Mouse (Mus musculus) forebrain, embryonic 10.5 days (tissue): ENCODE measurements at regions not wholly inside any gene's neighbourhood (a gene's known extent, or its start where the extent isn't known, plus 50 kb on each side); places are given as distances from the start of the nearest gene placed in this dataset.
"Not testable (repeated sequence)": the region's sequence is repeated elsewhere in the genome, so short reads cannot be mapped to it uniquely, and the experiment has no call there.

ENCODE experiments used
- DNase-seq: peaks from one replicate; pipeline ENCODE4 v3.0.0-alpha.2; 2017; ENCODE audit warnings: low spot score; ENCODE audit errors: extremely low spot score
- H3K27ac ChIP-seq: fragments of 300-500 bp; sonication (generic); 2 replicates; pipeline ENCODE4 v1.5.1; 2016; ENCODE audit warnings: mild to moderate bottlenecking
- H3K27me3 ChIP-seq: fragments of 300-500 bp; sonication (generic); 2 replicates; pipeline ENCODE4 v1.6.1; 2016; ENCODE audit warnings: mild to moderate bottlenecking; ENCODE audit not compliant: poor library complexity, severe bottlenecking
- H3K36me3 ChIP-seq: fragments of 300-500 bp; sonication (generic); replicated peaks from 2 replicates; pipeline ENCODE4 v1.6.1; 2016; ENCODE audit warnings: mild to moderate bottlenecking, moderate library complexity
- H3K4me1 ChIP-seq: fragments of 300-500 bp; sonication (generic); 2 replicates; pipeline ENCODE4 v1.6.1; 2016
- H3K4me3 ChIP-seq: fragments of 300-500 bp; sonication (generic); 2 replicates; pipeline ENCODE4 v1.5.1; 2016; ENCODE audit warnings: mild to moderate bottlenecking, moderate library complexity
- H3K9me3 ChIP-seq: fragments of 300-500 bp; sonication (generic); 2 replicates; pipeline ENCODE4 v1.6.1; 2016; ENCODE audit warnings: mild to moderate bottlenecking, moderate library complexity
- WGBS: fragments of 180-500 bp; shearing (Covaris S2); methylation state at CpG from one replicate; pipeline ENCODE4 v1.1.7; 2016; 5-methylcytosine and 5-hydroxymethylcytosine counted together

DNA sequence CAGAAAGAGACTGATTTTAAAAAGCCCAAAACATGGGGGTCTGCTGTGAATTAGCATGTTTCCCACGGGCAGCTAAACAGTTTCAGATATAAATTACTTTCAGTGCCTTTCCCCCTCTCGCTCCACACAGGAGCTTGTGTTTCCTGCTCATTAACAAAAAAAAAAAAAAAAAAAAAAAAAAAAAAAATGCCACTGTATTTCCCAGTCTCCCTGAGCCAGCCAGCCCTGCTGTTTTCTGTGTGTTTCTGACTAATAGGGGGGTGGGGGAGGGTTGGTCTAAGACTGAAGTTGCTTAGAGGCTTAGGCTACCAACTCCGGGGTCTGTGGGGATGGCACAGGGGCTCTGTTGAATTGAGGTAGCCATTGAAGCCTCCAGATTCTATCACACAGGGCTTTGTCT, 97.0 kb downstream of the Enc1 start:
- no peaks in the 10 kb centered on the region for H3K36me3 ChIP-seq
- no peak overlapping the region for H3K4me3 ChIP-seq
- WGBS = 18% methylated on average over 3 of the region's 3 CpGs
- peak overlapping the region; percentile 74 for H3K27ac ChIP-seq
- peaks cover 40% of the 10 kb centered on the region for H3K4me1 ChIP-seq
- no peak for DNase-seq
- peaks cover 5% of the 10 kb centered on the region; the same call in 1 of the 2 replicates for H3K9me3 ChIP-seq
- peaks cover 11% of the 10 kb centered on the region; the same call in 1 of the 2 replicates for H3K27me3 ChIP-seq

DNA sequence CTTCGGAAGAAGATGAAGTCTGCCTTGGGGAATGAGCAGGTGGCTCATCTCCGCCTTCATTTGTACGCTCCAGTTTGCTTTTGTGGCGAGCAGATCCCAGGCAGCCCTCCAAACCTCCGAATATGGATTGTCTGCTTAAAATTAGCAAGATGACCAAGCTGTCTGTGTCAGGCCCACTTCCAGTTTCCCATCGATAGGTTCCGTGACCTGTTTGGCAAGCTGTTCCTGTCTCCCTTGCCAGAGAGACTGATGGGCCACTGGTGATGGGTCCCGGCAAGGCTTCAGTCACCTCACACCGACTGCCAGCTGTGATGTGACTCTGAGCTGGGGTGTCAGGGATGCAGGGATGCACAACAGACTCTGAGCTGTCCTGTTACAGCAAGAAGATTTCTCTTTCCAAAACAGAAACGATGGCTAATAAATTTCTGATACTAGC, 96.4 kb downstream of the Enc1 start:
- H3K4me3 ChIP-seq = no peak overlapping the region
- no peak for DNase-seq
- no peaks in the 10 kb centered on the region for H3K9me3 ChIP-seq
- H3K36me3 ChIP-seq = no peaks in the 10 kb centered on the region
- H3K27ac ChIP-seq = peak overlapping the region; percentile 62
- WGBS = 74% methylated on average over 10 of the region's 10 CpGs
- H3K4me1 ChIP-seq = peaks cover 42% of the 10 kb centered on the region
- H3K27me3 ChIP-seq = peaks cover 11% of the 10 kb centered on the region; the same call in 1 of the 2 replicates

DNA sequence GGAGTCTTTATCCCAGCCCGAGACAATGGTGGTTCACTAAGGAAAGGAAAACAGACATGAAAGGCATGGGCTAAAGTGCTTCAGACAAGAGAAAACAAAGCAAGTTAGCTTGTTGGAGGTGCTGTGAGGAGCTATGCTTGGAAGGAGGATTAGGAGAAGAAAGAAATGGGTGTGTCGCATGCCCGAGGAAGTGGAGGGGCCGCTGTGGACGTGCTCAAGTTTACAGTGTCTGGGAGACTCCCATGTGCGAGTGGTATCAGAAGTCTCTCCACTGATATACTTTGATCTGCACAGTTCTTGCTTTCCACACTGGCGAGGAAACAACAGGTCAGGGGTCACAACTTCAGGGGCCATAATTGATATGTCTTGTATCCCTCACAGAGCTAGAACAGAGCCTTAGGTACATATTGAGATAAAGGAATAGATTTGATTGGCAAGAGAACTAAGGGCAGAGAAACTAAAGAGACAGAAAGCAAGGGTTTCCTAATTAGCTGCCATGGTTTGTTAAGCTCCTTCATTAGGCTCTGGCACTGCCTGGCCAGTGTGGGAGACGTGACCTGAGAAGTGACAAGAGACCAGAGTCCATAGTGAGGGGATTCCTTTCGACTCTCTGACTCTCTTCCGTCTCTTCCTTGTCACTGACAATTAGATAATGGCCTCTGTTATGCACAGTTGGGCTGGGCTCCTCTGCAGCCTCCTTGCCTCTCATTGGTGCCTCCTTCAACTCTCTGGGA, 93.1 kb downstream of the Enc1 start:
- Histone ChIP-seq H3K4me3 (no peak overlapping the region), H3K27ac (peak overlapping the region; percentile 72; the same call in 1 of the 2 replicates), H3K27me3 (peaks cover 15% of the 10 kb centered on the region), H3K4me1 (peaks cover 50% of the 10 kb centered on the region), H3K36me3 (no peaks in the 10 kb centered on the region), H3K9me3 (no peaks in the 10 kb centered on the region)
- WGBS = 14% methylated on average over 10 of the region's 10 CpGs
- DNase-seq = no peak

DNA sequence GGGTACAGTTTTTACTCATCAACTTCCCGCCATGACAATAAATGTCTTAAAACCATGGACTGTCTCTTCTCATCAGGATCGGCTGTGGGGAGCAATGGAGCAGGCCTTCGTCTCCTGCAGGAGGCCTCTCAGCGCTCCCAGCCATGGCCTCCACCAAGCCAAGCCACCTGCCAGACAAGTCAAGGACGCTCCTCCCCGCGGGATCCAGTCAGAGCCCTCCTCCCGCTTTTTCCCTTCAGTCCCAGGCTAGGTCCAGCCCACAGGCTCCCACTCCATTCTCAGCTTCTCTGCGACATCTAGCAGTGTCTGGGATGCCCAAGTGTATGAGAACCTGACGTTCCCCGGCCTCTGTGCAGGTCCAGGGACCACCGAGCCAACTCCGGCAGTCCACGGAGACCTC, 90.2 kb downstream of the Enc1 start:
- peaks cover 36% of the 10 kb centered on the region for H3K4me1 ChIP-seq
- no peak for DNase-seq
- H3K9me3 ChIP-seq = peaks cover 6% of the 10 kb centered on the region; the same call in 1 of the 2 replicates
- H3K27ac ChIP-seq = peak overlapping the region; percentile 60
- H3K4me3 ChIP-seq = no peak overlapping the region
- H3K36me3 ChIP-seq = no peaks in the 10 kb centered on the region
- H3K27me3 ChIP-seq = peaks cover 15% of the 10 kb centered on the region
- 89% methylated on average over 14 of the region's 14 CpGs for WGBS

DNA sequence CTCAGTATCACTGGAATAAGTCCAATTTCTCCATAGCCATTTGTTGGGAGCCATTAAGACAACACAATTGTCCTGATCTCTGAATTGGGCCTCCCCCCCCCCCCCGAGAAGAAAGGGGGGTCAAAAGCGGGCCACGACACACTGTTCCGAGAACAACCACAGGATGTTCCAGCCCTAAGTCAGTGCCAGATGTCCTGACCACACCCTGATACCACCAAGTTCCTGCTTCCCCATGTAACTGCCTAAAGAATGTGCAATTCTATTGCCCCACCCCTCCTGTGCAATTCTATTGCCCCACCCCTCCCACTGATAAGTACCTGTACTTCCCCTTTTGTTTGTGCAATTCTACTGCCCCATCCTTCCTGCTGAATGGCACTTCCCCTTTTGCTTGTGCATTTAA, 80.4 kb downstream of the Enc1 start:
- peaks cover 33% of the 10 kb centered on the region for H3K4me1 ChIP-seq
- H3K9me3 ChIP-seq, H3K27ac ChIP-seq, H3K4me3 ChIP-seq, DNase-seq, H3K36me3 ChIP-seq, H3K27me3 ChIP-seq: not testable (repeated sequence)
- WGBS = 82% methylated on average over 4 of the region's 4 CpGs

DNA sequence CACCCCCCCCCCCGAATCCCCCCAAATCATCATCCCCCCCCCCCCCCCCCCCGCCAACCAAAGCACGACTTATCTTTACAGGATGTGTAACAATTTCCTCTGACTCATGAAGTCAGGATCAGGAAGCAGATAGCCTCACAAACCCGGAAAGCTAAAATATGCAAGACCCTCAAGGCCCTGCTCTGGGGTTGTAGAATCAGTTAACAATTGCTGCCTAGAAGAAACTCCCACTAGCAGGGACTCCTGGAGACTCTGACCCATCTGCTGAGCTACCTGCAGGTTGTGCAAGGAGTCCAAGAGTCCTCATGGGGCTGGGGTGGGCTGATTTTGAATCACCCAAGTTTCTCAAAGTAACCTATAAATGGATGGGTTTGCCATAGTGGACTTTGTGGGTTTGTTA, 79.9 kb downstream of the Enc1 start:
- Histone ChIP-seq H3K4me1 (peaks cover 35% of the 10 kb centered on the region), H3K27me3 (no peaks in the 10 kb centered on the region), H3K27ac (no peak overlapping the region), H3K9me3 (no peaks in the 10 kb centered on the region), H3K4me3 (no peak overlapping the region), H3K36me3 (no peaks in the 10 kb centered on the region)
- 14% methylated on average over 3 of the region's 4 CpGs for WGBS
- DNase-seq = no peak

DNA sequence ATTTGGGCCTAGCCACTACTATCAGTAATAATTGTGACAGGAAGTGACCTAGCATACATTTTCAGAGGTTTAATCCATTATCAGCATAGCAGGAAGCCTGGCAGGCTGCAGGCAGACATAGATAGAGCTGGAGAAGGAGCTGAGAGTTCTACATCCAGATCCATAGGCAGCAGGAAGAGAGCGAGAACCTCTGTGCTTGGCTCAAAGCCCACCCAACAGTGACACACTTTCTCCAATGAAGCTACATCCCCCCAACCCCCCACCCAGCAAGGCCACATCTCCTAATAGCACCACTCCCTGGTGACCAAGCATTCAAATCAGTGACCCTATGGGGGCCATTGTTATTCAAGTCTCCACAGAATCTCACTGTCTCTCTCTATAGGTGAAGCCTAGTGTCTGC, 79.4 kb downstream of the Enc1 start:
- Histone ChIP-seq H3K36me3 (no peaks in the 10 kb centered on the region), H3K27ac (peak overlapping the region; percentile 58; the same call in 1 of the 2 replicates), H3K9me3 (no peaks in the 10 kb centered on the region), H3K4me1 (peaks cover 35% of the 10 kb centered on the region), H3K4me3 (no peak overlapping the region), H3K27me3 (peaks cover 3% of the 10 kb centered on the region)
- no peak for DNase-seq
- WGBS = 74% methylated on average over 1 of the region's 1 CpGs

DNA sequence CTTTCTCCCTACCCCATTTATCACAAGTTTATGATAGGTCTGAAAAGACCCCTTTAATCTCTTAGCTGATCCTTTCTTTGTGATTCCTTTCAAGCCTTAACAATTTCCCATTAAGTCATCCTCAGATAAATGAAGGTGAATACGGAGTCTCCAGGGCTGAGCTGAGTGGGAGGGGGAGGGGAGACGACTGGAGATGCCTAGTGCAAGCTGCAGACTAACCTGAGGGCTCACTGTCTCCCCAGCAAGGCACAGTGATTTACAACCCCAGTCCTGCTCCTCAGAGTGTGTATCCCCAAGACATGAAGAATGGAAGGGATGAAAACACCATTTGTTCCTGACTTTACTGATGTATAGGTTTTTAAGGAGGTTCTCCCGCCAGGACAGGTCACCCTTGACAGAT, 76.7 kb downstream of the Enc1 start:
- H3K27me3 ChIP-seq = peaks cover 14% of the 10 kb centered on the region
- peaks cover 44% of the 10 kb centered on the region for H3K4me1 ChIP-seq
- H3K36me3 ChIP-seq = no peaks in the 10 kb centered on the region
- no peak overlapping the region for H3K4me3 ChIP-seq
- no peak for DNase-seq
- WGBS = 22% methylated on average over 3 of the region's 3 CpGs
- H3K27ac ChIP-seq = peak overlapping the region; percentile 62
- H3K9me3 ChIP-seq = no peaks in the 10 kb centered on the region

DNA sequence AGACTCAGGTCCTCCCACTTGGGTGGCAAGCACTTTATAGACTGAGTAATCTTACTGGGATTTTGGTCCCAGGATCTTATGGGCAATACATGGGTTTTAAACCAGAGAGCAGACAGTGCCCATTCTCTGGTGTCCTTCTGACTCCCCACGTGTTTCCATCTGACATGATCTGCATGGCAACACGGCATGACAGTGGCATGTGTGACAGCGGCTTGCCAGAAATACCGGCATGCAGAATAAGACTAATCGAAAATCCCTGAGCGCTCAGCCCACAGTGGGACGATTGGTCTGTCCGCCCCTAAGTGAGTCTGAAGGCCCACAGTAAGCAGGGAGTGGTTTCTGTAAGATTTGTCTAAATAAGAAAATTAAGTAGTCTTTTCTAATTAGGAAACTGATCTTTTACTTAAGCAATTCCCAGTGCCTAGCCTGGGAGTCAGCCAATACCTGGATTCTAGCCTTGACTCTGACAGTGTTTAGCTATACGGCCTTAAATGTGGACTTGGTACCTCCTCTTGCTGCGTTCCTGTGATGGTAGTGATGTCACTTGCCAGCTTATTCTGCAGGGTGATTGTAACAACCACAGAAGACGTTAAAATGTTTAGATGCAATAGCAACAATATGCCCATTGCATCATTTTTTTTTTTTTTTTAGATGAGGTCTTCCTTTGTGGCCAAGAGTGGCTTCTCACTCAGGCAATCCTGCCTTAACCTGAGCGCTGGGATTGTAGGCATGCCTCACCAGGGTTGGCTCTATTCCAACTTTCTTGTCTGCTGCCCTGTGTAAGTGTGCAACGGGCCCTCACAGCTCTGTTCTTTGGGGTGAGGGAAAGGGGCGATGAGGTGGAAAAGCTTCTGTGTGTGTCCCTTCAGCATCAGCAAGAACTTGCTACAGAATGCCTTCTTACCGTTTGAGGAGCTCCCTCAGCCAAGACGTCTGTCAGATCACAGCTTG, 71.8 kb downstream of the Enc1 start:
- Histone ChIP-seq H3K4me3 (no peak overlapping the region), H3K36me3 (no peaks in the 10 kb centered on the region), H3K9me3 (no peaks in the 10 kb centered on the region), H3K27me3 (peaks cover 38% of the 10 kb centered on the region), H3K4me1 (peaks cover 54% of the 10 kb centered on the region), H3K27ac (peak overlapping the region; percentile 63; the same call in 1 of the 2 replicates)
- DNase-seq = no peak
- WGBS = 81% methylated on average over 16 of the region's 16 CpGs

DNA sequence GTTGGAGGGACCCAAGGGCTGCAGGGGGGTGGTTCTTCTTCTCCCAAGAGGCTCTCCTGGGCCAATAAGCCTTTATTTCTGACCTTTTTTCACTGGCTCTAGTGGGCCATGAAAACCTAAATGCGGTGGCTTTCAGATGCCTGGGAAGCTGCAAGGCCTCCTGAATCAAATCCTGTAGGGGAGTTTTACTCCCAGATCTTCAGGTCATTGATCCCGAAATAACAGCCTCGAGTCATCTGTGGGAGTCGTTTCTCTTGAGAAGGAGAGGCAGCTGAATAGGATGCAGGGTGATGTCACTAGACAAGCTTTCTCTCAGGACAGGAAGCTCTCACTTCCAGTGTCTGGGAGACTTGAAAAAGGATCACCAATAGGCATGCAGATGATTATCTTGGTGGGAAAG, 70.4 kb downstream of the Enc1 start:
- Histone ChIP-seq H3K27ac (peak overlapping the region; percentile 63), H3K27me3 (peaks cover 38% of the 10 kb centered on the region), H3K36me3 (no peaks in the 10 kb centered on the region), H3K9me3 (no peaks in the 10 kb centered on the region), H3K4me3 (no peak overlapping the region), H3K4me1 (peaks cover 45% of the 10 kb centered on the region)
- DNase-seq = peak; percentile 55
- WGBS = 3% methylated on average over 4 of the region's 4 CpGs

DNA sequence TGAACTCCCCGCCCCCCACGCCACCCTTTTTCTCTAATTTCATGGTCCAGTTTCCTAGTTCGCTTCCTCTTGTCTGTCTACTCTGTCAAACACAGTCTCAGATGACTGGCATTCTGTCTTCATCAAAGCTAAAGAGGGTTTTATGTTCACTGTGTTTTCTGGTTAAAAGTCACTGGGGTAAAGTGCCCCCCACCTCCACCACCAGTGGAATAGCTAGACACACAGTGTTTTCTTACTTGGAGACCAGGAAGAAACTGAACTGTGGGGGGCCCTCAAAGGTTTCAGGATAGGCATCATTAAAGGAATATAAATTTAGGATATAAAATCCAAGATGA, 69.9 kb downstream of the Enc1 start:
- H3K4me1 ChIP-seq = peaks cover 43% of the 10 kb centered on the region
- no peak overlapping the region for H3K4me3 ChIP-seq
- no peak for DNase-seq
- 28% methylated on average over 3 of the region's 3 CpGs for WGBS
- H3K27ac ChIP-seq = peak overlapping the region; percentile 63
- H3K9me3 ChIP-seq = no peaks in the 10 kb centered on the region
- H3K27me3 ChIP-seq = peaks cover 38% of the 10 kb centered on the region
- H3K36me3 ChIP-seq = no peaks in the 10 kb centered on the region

DNA sequence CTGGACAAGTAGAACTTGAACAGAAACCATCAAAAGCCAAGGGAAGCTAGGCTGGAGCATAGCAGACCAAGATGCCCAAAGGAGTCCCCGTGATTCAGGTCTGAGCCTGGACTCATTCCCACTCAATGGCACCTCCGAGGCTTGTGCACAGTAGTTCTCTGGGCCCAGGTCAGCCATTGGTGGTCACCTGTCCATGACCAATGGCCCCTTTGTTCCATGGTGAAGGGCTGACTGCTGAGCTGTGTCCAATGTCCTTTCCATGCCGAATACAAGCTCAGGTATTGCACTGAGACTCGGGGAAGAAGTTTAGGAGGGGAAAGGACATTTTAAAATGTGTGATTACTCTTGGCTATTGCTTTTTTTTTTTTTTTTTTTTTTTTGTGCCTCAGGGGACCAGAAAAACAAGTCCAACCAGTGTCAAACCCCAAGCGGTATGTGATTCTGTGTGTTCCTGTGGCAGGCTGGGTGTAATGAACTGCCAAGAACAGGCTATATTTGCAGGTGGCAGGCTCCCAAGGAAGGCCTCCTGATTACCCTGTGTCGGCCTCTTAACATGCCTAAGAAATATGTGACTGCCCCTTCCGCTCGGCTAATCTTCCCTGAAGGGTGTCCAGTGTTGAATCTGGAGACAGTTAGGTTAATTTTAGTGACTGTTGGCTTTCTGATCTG, 69.4 kb downstream of the Enc1 start:
- peaks cover 36% of the 10 kb centered on the region for H3K27me3 ChIP-seq
- WGBS = 38% methylated on average over 8 of the region's 8 CpGs
- DNase-seq = no peak
- H3K27ac ChIP-seq = peak overlapping the region; percentile 63
- peaks cover 43% of the 10 kb centered on the region for H3K4me1 ChIP-seq
- no peak overlapping the region for H3K4me3 ChIP-seq
- H3K36me3 ChIP-seq = no peaks in the 10 kb centered on the region
- H3K9me3 ChIP-seq = no peaks in the 10 kb centered on the region
